Mouse (Mus musculus) small intestine, adult 2 months (tissue): ENCODE results near the gene Agrp.

Experiments used
- CTCF ChIP-seq: fragments of 200-500 bp; IDR thresholded peaks from 2 replicates; pipeline ENCODE4 v1.5.1; 2012; ENCODE audit warnings: low read depth, mild to moderate bottlenecking, control low read depth, inconsistent platforms, low read length, moderate library complexity, mixed read lengths; ENCODE audit not compliant: insufficient replicate concordance, insufficient read length; ENCODE audit errors: extremely low read depth
- POLR2A ChIP-seq: fragments of 200-500 bp; IDR thresholded peaks from 2 replicates; pipeline ENCODE4 v1.6.1; 2012; ENCODE audit warnings: low read depth, mild to moderate bottlenecking, control low read depth, inconsistent platforms, low read length, moderate library complexity

GRCm38 (mm10) chr8:105615942-105616341, 21.3 kb downstream of the Agrp start:
- TF ChIP-seq CTCF (no peak), POLR2A (no peak)
